Mouse (Mus musculus): ENCODE measurements around the gene Trpv2. TPM values are rescaled to one million over a fixed set of nuclear protein-coding genes. Genes with fewer than 3 reads are reported as not detected.

Gene Trpv2
- total RNA-seq, 4 experiments from 2014 or later = 0.46 to 1.3 (median 0.95) TPM

GRCm38 (mm10) chr11:62558152-62558551, 16.1 kb upstream of the Trpv2 start:
- no peak for DNase-seq (ENCODE audit: low spot score in 2 of 2)

GRCm38 (mm10) chr11:62558961-62559646, 15.2 kb upstream of the Trpv2 start:
- peak; percentile 84 to 89 for DNase-seq (ENCODE audit: low spot score in 2 of 2)

GRCm38 (mm10) chr11:62560463-62561016, 13.7 kb upstream of the Trpv2 start:
- DNase-seq (ENCODE audit: low spot score in 2 of 2) = no peak

GRCm38 (mm10) chr11:62563590-62563989, 10.7 kb upstream of the Trpv2 start:
- DNase-seq (ENCODE audit: low spot score in 2 of 2) = no peak

GRCm38 (mm10) chr11:62565747-62566146, 8.5 kb upstream of the Trpv2 start:
- no peak for DNase-seq (ENCODE audit: low spot score in 2 of 2)

GRCm38 (mm10) chr11:62566211-62566610, 8.1 kb upstream of the Trpv2 start:
- no peak for DNase-seq (ENCODE audit: low spot score in 2 of 2)

GRCm38 (mm10) chr11:62568300-62568699, 6.0 kb upstream of the Trpv2 start:
- no peak for DNase-seq (ENCODE audit: low spot score in 2 of 2)

- no peak for DNase-seq (ENCODE audit: low spot score in 2 of 2)
Observed at GRCm38 (mm10) chr11:62574703-62575085, 408 bp downstream of the Trpv2 start.

GRCm38 (mm10) chr11:62575297-62575658, 992 bp downstream of the Trpv2 start:
- DNase-seq (ENCODE audit: low spot score in 2 of 2) = peak; percentile 79

- DNase-seq (ENCODE audit: low spot score in 2 of 2) = no peak
Observed at GRCm38 (mm10) chr11:62575659-62576438, 1.6 kb downstream of the Trpv2 start.

GRCm38 (mm10) chr11:62576530-62577152, 2.4 kb downstream of the Trpv2 start:
- DNase-seq (ENCODE audit: low spot score in 2 of 2) = no peak

- no peak for DNase-seq (ENCODE audit: low spot score in 2 of 2)
Observed at GRCm38 (mm10) chr11:62583031-62583430, 8.7 kb downstream of the Trpv2 start.

- no peak for DNase-seq (ENCODE audit: low spot score in 2 of 2)
Observed at GRCm38 (mm10) chr11:62584671-62585206, 10.5 kb downstream of the Trpv2 start.

- no peak for DNase-seq (ENCODE audit: low spot score in 2 of 2)
Observed at GRCm38 (mm10) chr11:62587034-62587433, 12.7 kb downstream of the Trpv2 start.

- no peak for DNase-seq (ENCODE audit: low spot score in 2 of 2)
Observed at GRCm38 (mm10) chr11:62589391-62589790, 15.1 kb downstream of the Trpv2 start.

- no peak for DNase-seq (ENCODE audit: low spot score in 2 of 2)
Observed at GRCm38 (mm10) chr11:62591026-62591425, 16.7 kb downstream of the Trpv2 start.

- no peak for DNase-seq (ENCODE audit: low spot score in 2 of 2)
Observed at GRCm38 (mm10) chr11:62591904-62592575, 17.8 kb downstream of the Trpv2 start.

- no peak for DNase-seq (ENCODE audit: low spot score in 2 of 2)
Observed at GRCm38 (mm10) chr11:62598571-62598970, 24.3 kb downstream of the Trpv2 start.

GRCm38 (mm10) chr11:62601732-62602618, 27.7 kb downstream of the Trpv2 start:
- DNase-seq (ENCODE audit: low spot score in 2 of 2) = no peak

- DNase-seq (ENCODE audit: low spot score in 2 of 2) = peak; percentile 92 to 95
Observed at GRCm38 (mm10) chr11:62602619-62603311, 28.5 kb downstream of the Trpv2 start.
